Mouse (Mus musculus): Measurements from ENCODE around the gene Akip1. TPM values are rescaled to one million over a fixed set of nuclear protein-coding genes. Genes with fewer than 3 reads are reported as not detected.
A peak's percentile ranks its signal among the peaks of the same experiment; 100 is the strongest.

Gene Akip1
- 10 to 100 TPM; 25.5 to 35.6 TPM for polyA plus RNA-seq (2017; shearing (Covaris generic))

- ATAC-seq: peak; percentile 93
These were observed at the start of gene Akip1, which contains the start of gene St5 for GRCm38 (mm10) chr7:109703190-109704015. Gene Akip1 (plus strand): TSS chr7:109703690. Gene St5 (minus strand): TSS chr7:109703605.

GRCm38 (mm10) chr7:109654871-109655270 is 48.6 kb upstream of the Akip1 start:
- ATAC-seq: no peak

- no peak for ATAC-seq
These were observed 45.6 kb upstream of the Akip1 start for GRCm38 (mm10) chr7:109657884-109658283.

GRCm38 (mm10) chr7:109659278-109659677 is 44.2 kb upstream of the Akip1 start:
- no peak for ATAC-seq

- ATAC-seq: no peak
These were observed 40.9 kb upstream of the Akip1 start for GRCm38 (mm10) chr7:109662626-109663025.

- ATAC-seq: no peak
These were observed 36.8 kb upstream of the Akip1 start for GRCm38 (mm10) chr7:109666664-109667063.

GRCm38 (mm10) chr7:109669426-109670170 is 33.9 kb upstream of the Akip1 start:
- ATAC-seq: no peak

GRCm38 (mm10) chr7:109671581-109672471 is 31.7 kb upstream of the Akip1 start:
- ATAC-seq: no peak

GRCm38 (mm10) chr7:109674944-109675628 is 28.4 kb upstream of the Akip1 start:
- no peak for ATAC-seq

- ATAC-seq: no peak
These were observed 23.2 kb upstream of the Akip1 start for GRCm38 (mm10) chr7:109680284-109680683.

- ATAC-seq: no peak
These were observed 22.6 kb upstream of the Akip1 start for GRCm38 (mm10) chr7:109680879-109681278.

GRCm38 (mm10) chr7:109686585-109687128 is 16.8 kb upstream of the Akip1 start:
- no peak for ATAC-seq

GRCm38 (mm10) chr7:109690101-109690500 is 13.4 kb upstream of the Akip1 start:
- no peak for ATAC-seq

- ATAC-seq: no peak
These were observed 12.5 kb upstream of the Akip1 start for GRCm38 (mm10) chr7:109690961-109691360.

- ATAC-seq: no peak
These were observed 8.7 kb upstream of the Akip1 start for GRCm38 (mm10) chr7:109694576-109695338.

GRCm38 (mm10) chr7:109695339-109695726 is 8.2 kb upstream of the Akip1 start:
- ATAC-seq: no peak

GRCm38 (mm10) chr7:109700213-109700612 is 3.3 kb upstream of the Akip1 start:
- no peak for ATAC-seq

- no peak for ATAC-seq
These were observed 769 bp upstream of the Akip1 start for GRCm38 (mm10) chr7:109702721-109703120.

- no peak for ATAC-seq
These were observed 507 bp downstream of the Akip1 start for GRCm38 (mm10) chr7:109704016-109704377.

- ATAC-seq: no peak
These were observed 971 bp downstream of the Akip1 start for GRCm38 (mm10) chr7:109704461-109704860.

Measured in activated CD4-positive, CD25-positive, alpha-beta regulatory T cell, adult 4 months (primary cell).